Mouse (Mus musculus): ENCODE measurements around the gene Vmn2r121.

The Vmn2r121 gene

GRCm38 (mm10) chrX:124135852-124136251, at the start of gene Vmn2r121:
Gene Vmn2r121 (minus strand): TSS chrX:124135952.
- no peak for DNase-seq (ENCODE audit: low read depth, low spot score)

Measured in 3T3-L1 (cell line).